Mouse (Mus musculus) embryo, embryonic 10 days (tissue): Measurements from ENCODE around the gene Nbeal2.

Experiments
- DNase-seq: peaks from one replicate; pipeline ENCODE4 v3.0.0-alpha.2; 2015; ENCODE audit warnings: low spot score

Nbeal2 gene

DNA sequence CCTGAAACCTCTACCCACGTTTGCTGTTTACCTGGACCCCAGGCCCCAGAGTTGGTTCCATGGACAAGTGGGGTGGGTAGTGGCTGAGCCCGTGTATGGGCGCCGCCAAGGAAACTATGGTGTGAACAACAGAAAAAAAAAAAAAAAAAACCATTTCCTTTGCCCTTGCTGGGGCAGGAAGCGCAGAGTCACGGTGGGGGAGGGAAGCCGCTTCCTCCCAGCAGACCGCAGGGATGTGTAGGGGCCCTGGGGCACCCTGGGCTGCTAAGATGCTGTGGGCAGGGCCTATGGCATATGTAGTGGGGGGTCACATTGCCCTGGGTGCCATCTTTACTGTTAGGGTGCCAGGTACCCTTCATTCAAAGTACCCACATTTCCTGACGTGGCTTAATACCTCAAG, 8.7 kb downstream of the Nbeal2 start:
- no peak for DNase-seq

DNA sequence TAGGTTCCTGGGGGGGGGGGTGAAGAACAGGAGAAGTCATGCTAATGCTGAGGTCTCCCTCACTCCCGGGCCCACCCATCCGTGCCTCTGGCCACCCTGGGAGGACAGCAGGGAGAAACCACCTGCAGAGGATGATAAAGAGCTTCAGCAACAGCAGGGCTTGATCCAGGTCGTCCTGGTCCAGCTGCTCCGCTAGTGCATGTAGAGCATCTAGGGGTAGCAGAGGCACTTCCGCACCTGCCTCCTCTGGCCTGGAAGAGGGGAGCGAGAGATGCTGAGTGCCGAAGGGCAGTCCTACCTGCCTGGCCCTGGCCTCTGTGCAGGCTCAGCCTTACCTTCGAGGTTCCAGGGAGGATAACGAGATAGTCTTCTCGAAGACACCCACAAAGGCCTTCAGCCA, 9.7 kb downstream of the Nbeal2 start:
- no peak for DNase-seq

DNA sequence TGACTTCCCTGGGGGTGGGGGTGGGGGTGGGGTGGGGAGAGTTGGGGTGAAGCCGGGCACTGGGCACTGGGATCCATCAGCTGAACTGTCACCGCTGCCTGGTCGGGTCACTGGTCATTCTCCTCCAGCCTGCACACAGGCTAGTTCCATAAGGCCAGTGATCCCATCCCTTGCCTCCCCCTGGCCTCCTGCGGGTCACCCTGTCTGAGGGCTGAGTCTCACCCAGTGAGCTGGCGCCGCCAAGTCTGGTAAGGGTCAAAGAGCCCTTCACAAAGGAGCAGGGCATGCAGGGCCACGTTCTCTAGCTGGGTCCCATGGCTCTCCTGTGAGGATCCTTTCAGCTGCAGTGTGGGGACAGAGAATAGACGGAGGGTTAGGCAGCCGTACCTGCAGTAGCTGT, 10.2 kb downstream of the Nbeal2 start:
- DNase-seq = no peak

- no peak for DNase-seq
Observed at GRCm38 (mm10) chr9:110642812-110643524, 11.0 kb downstream of the Nbeal2 start.

DNA sequence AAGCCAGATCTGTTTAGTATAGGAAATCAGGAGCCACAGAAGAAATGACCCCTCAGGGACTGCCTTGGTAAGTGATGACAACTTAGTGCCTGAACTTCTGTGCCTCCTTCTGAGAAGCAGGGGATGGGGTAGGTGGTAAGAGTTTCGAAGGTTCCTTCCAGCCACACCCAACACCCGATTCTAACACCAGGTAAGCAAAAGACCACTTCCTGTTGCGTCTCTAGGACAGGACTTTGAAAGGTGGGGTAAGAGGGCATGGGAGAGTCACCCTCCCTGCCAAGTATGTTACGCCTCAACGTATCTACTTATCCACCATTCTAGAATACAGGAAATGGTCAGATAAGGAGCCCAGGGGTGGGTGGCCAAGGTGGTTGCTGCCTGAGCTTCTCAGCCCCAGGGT, 13.0 kb downstream of the Nbeal2 start:
- no peak for DNase-seq

GRCm38 (mm10) chr9:110638611-110639021, 15.3 kb downstream of the Nbeal2 start:
- no peak for DNase-seq

- DNase-seq = peak; percentile 89
Observed at GRCm38 (mm10) chr9:110635225-110635624, 18.7 kb downstream of the Nbeal2 start.

GRCm38 (mm10) chr9:110633882-110634281, 20.1 kb downstream of the Nbeal2 start:
- no peak for DNase-seq

GRCm38 (mm10) chr9:110632671-110633070, 21.3 kb downstream of the Nbeal2 start:
- DNase-seq = no peak

GRCm38 (mm10) chr9:110631651-110632275, 22.2 kb downstream of the Nbeal2 start:
- peak; percentile 80 for DNase-seq

DNA sequence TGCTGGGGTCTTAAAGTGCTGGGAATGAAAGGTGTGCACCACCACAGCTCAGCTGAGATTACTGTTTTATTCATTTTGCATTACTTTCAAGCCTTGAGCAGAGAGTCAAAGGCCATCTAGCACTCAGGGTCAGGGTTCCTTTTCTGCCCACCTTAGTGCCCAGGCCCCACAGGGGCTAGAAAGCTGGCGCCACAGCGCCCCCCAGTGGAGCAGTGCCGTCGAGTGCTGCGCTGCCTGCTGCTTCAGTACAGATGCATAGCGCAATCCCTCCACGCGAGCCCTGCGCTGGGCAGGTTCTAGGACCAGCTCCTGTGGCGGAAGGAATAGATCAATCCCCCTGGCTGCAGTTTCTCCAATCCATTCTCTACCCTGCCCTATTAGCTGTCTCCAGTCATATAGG, 22.8 kb downstream of the Nbeal2 start:
- peak; percentile 78 for DNase-seq

DNA sequence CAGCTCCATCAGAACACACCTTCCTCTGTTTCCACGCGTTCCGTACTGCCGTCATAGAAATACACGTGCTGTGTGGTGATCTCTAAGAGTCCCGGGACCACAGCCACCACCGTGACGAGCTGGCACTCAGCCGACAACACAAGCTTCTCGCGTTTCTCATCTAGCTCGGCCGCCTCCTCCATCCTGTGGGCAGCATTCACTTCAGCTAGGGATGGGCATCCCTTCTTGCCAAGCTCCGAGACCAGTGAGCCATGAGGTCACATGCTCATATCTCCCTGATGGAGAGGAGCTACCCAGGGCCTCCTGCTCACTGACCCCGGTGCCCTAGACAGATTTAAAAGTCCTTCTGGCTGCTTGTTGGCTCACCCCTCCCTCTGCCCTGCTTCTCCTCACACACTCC, 23.8 kb downstream of the Nbeal2 start:
- no peak for DNase-seq

- no peak for DNase-seq
Observed at GRCm38 (mm10) chr9:110625350-110625908, 28.5 kb downstream of the Nbeal2 start.

GRCm38 (mm10) chr9:110624361-110625166, 29.4 kb downstream of the Nbeal2 start, which contains the start of gene Nradd:
Nradd (minus strand) TSS chr9:110624452.
- DNase-seq = peak; percentile 95

DNA sequence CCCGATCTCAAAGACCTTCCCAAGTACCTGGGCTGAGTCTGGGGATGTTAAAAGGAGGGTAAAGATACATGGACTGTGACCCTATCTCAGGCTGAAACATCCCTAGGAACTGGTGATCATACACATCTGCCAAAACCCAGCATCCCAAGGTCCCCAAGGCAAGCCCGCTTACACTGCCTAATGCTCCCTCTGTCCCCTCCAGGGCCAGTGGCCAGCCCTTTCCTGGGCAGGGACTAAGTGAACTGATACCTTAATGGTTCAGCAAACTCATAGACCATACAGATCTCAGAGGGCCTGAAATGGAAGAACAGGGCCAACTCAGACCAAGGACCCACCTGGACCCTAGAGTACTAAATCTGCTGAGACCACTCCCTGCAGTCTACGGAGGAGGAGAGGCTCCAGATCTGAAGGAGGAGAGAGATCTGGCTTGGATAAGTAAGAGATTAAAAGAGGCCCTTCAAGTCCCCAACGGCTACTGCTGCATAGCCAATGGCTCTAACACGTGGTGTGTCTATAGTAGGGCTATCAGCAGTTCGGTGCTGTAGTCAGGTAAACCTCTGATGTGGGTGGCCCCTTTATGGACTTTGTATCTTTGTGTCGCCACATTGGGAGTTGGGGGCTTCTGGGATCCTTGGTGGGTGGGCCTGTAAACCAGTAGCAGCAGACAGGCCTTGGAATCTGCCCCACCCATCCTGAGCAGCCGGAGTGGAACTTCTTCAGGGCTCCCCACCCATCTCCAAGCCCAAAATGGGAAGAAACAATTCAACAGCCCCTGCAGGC, 30.4 kb downstream of the Nbeal2 start:
- DNase-seq = no peak

GRCm38 (mm10) chr9:110622621-110623219, 31.2 kb downstream of the Nbeal2 start:
- DNase-seq = no peak

DNA sequence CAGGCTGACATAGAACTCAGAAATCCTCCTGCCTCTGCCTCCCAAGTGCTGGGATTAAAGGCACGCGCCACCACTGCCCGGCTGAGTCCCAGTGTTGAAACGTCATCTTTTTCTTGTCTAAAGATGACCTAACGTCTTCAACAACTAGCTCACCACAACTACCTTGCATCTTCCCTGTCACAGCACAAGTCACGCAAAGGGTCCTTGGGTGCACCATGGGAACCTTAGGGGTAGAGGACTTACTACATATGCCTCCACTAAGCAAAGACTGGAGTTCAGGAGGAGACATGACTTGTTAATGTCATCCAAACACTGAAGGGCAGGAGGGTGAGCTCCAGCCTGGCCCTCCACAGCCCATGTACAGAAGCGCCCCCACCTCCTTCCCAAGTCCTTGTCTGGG, 33.3 kb downstream of the Nbeal2 start:
- DNase-seq = no peak

- peak; percentile 39 for DNase-seq
Observed at GRCm38 (mm10) chr9:110620180-110620579, 33.8 kb downstream of the Nbeal2 start.

DNA sequence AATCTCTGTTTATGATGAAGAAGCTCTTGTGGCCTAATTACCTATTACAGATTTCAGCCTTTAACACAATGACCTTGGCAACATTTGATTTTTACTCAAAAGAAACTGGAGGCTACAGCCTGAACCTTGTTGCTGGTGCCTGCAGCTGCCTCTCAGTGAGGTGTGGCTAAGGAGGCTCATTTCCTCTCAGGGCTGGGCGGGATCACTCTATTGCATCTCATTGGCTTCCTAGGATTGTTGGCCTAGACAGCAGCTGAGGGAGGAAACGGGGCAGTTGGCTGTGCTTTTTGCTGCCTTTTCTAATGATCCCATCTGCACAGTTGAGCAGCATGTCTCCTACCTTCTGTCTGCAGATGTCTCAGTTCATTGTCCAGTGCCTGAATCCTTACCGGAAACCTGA, 36.9 kb downstream of the Nbeal2 start:
- DNase-seq = no peak

DNA sequence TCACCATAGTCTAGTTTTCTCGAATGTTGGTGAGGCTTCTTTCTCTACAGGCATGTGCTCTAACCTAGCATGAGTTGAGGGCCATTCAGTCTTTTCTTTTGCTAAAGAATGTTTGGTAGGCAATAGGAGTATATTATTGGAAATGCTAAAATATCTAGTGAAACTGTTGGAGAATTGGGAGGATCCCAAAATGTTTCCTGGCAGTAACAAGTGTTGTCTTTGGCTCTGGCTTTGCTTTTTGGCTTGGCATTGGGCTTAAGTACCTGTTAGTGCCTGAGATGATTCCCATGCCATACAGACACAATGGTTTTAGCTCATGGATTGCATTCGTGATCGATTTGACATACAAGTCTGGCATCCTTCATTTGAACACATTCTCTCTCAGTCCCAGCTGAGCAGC, 42.5 kb downstream of the Nbeal2 start:
- no peak for DNase-seq

- no peak for DNase-seq
Observed at GRCm38 (mm10) chr9:110583521-110583920, 70.4 kb downstream of the Nbeal2 start.
